Mouse (Mus musculus): ENCODE measurements around the gene Olfr1396.

Gene Olfr1396

GRCm38 (mm10) chr11:49114774-49115173 is at the start of gene Olfr1396:
Olfr1396 (minus strand) TSS chr11:49114874.
- DNase-seq (ENCODE audit: low read depth), result no peak

- DNase-seq (ENCODE audit: low read depth), result no peak
These were observed 42.4 kb upstream of the Olfr1396 start for GRCm38 (mm10) chr11:49156821-49157814.

- DNase-seq (ENCODE audit: low read depth), result no peak
These were observed 39.4 kb upstream of the Olfr1396 start, which contains the start of gene Olfr1394 for GRCm38 (mm10) chr11:49154077-49154476. Olfr1394 (plus strand) TSS chr11:49154377.

- no peak for DNase-seq (ENCODE audit: low read depth)
These were observed 27.3 kb upstream of the Olfr1396 start, which contains the start of gene Olfr1395 for GRCm38 (mm10) chr11:49141974-49142373. Olfr1395 (plus strand) TSS chr11:49142274.

GRCm38 (mm10) chr11:49124169-49124568 is 9.5 kb upstream of the Olfr1396 start:
- DNase-seq (ENCODE audit: low read depth), result peak; percentile 6

GRCm38 (mm10) chr11:49119635-49120034 is 5.0 kb upstream of the Olfr1396 start:
- DNase-seq (ENCODE audit: low read depth), result no peak

- no peak for DNase-seq (ENCODE audit: low read depth)
These were observed 516 bp downstream of the Olfr1396 start for GRCm38 (mm10) chr11:49114158-49114557.

- no peak for DNase-seq (ENCODE audit: low read depth)
These were observed 2.0 kb downstream of the Olfr1396 start for GRCm38 (mm10) chr11:49112624-49113219.

GRCm38 (mm10) chr11:49111000-49111399 is 3.7 kb downstream of the Olfr1396 start:
- no peak for DNase-seq (ENCODE audit: low read depth)

- DNase-seq (ENCODE audit: low read depth), result peak; percentile 86
These were observed 5.8 kb downstream of the Olfr1396 start for GRCm38 (mm10) chr11:49108833-49109232.

GRCm38 (mm10) chr11:49107650-49108537 is 6.8 kb downstream of the Olfr1396 start:
- DNase-seq (ENCODE audit: low read depth), result peak; percentile 72

- no peak for DNase-seq (ENCODE audit: low read depth)
These were observed 8.9 kb downstream of the Olfr1396 start for GRCm38 (mm10) chr11:49105752-49106151.

- peak; percentile 96 for DNase-seq (ENCODE audit: low read depth)
These were observed 11.5 kb downstream of the Olfr1396 start for GRCm38 (mm10) chr11:49103047-49103693.

GRCm38 (mm10) chr11:49101500-49101899 is 13.2 kb downstream of the Olfr1396 start:
- no peak for DNase-seq (ENCODE audit: low read depth)

GRCm38 (mm10) chr11:49100409-49100808 is 14.3 kb downstream of the Olfr1396 start:
- DNase-seq (ENCODE audit: low read depth), result no peak

- no peak for DNase-seq (ENCODE audit: low read depth)
These were observed 19.3 kb downstream of the Olfr1396 start for GRCm38 (mm10) chr11:49095367-49095766.

GRCm38 (mm10) chr11:49093861-49094660 is 20.6 kb downstream of the Olfr1396 start:
- no peak for DNase-seq (ENCODE audit: low read depth)

- no peak for DNase-seq (ENCODE audit: low read depth)
These were observed 21.9 kb downstream of the Olfr1396 start for GRCm38 (mm10) chr11:49092786-49093185.

GRCm38 (mm10) chr11:49092053-49092586 is 22.6 kb downstream of the Olfr1396 start:
- DNase-seq (ENCODE audit: low read depth), result peak; percentile 55

- DNase-seq (ENCODE audit: low read depth), result no peak
These were observed 23.5 kb downstream of the Olfr1396 start for GRCm38 (mm10) chr11:49091171-49091570.

Data from NIH3T3 (cell line).